In genomic region chr2:70588200-70588599, GRCm38 (mm10) we compare ENCODE assay signal across 25 mouse cellular contexts. TPM values are rescaled to one million over a fixed set of nuclear protein-coding genes. Genes with fewer than 3 reads are reported as not detected.
"Had no signal": no experiment of that assay in that cellular context is flagged by ENCODE, and none has a peak within 500 bp of the region (broad histone marks: within the 10 kb centered on the region; RNA-seq: fewer than 3 reads in every experiment).

No protein-coding gene starts in this region.

- H3K4me3 ChIP-seq: gastrocnemius, adult 2 months; heart, adult 2 months; heart, embryonic 13.5 days; heart, embryonic 15.5 days; hindbrain, embryonic 10.5 days; hindbrain, embryonic 12.5 days; intestine, embryonic 15.5 days; left cerebral cortex, adult 2 months; limb, embryonic 10.5 days; limb, embryonic 12.5 days; liver, embryonic 13.5 days; liver, embryonic 15.5 days had no signal

- H3K27ac ChIP-seq: gastrocnemius, adult 2 months; heart, adult 2 months; heart, embryonic 13.5 days; heart, embryonic 15.5 days; hindbrain, embryonic 10.5 days; hindbrain, embryonic 12.5 days; hindbrain, embryonic 14.5 days; intestine, embryonic 15.5 days; left cerebral cortex, adult 2 months; limb, embryonic 10.5 days; limb, embryonic 12.5 days; liver, embryonic 13.5 days; liver, embryonic 15.5 days had no signal

- DNase-seq: gastrocnemius, adult 2 months; gastrocnemius, postnatal 10 days; gastrocnemius, postnatal 25 days; heart, adult 2 months; heart, postnatal 14 days; heart, postnatal 36 days; kidney, adult 18-20 months; kidney, adult 8-10 months; kidney, postnatal 10 days; kidney, postnatal 25 days; kidney, postnatal 4 days; liver; liver, embryonic 13.5 days; liver, postnatal 0 days had no signal

RNA-seq across cellular contexts. Expression of gene Gad1, which starts 35.3 kb away (rescaled TPM):
- total RNA-seq: granulocyte monocyte progenitor cell, adult 5-6 weeks had no signal
